Mouse (Mus musculus): ENCODE results near the gene Ppp1r36.
"Not testable (repeated sequence)": the region's sequence is repeated elsewhere in the genome, so short reads cannot be mapped to it uniquely, and the experiment has no call there.

The Ppp1r36 gene

DNA sequence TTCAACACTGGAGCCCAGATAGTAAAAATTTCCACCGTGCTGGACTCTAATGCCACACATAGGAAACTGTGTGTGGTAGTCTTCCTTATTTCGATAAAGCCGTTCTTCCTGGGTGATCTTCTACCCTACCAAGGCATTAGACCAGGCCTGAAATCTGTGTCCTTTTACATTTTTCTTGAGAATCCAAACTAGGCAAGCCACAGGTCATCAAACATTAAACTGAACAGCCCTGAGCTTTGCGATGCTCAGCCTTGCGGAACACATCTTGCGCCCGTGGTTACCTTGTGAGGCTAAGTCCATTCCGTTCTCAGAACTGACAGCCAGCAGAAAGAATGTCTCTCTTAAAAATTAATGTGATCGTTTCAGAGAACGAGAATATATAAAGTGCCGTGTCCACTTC is 28.9 kb downstream of the Ppp1r36 start:
- in situ Hi-C loops (cut with MboI, MseI), result no loop called here

DNA sequence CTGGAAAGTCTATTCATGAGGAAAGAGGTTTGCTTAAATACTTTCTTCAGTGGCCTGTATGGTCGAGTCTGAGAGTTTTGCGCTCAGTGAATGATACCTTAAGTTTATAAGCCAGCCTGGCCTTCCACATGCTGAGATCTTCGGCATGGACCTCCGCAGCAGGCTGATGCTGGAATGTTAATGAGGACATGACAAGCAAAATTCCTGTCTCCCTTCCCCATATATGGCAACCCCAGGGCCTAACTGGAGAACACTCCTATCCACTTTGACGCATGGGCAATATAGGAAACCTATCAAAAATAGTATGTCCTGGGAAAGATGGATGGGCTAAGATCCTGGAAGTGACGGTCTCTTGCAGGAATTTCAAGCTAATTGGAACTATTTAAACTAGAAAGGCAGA is 30.8 kb downstream of the Ppp1r36 start:
- in situ Hi-C loops (cut with MboI, MseI), result no loop called here

DNA sequence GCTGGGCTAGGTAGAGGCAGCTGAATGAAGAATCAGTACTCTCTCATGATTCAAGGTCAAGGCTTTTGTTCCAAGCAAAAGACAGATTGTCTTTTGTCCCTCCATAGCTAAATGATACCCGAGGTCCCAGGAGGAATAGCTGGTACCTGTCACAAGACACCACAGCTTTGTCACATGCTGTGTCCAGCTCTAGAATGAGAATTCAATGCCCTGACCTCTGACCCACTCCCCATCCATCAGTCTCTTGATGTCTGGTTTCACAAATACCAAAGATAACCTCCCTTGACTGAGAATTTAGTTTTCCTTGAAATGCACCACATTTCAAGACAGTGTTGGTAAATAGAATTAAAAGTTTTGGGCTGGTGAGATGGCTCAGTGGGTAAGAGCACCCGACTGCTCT is 34.9 kb downstream of the Ppp1r36 start:
- in situ Hi-C loops (cut with MboI, MseI), result no loop called here

DNA sequence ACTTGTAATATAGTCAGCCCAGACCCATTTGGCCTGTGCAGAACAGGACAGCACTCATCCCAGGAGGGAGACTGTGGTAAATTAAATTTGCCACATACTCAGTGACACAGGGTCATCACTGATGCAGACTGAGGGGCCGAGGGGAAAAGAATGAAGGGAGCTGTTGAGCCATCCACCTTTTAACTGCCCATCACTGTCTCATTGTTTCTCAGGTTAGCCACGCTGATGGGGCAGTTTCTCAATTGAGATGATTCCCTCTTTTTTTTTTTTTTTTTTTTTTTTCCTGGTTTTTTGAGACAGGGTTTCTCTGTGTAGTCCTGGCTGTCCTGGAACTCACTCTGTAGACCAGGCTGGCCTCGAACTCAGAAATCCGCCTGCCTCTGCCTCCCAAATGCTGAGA is 41.1 kb downstream of the Ppp1r36 start:
- in situ Hi-C loops (cut with MboI, MseI), result not testable (repeated sequence)

DNA sequence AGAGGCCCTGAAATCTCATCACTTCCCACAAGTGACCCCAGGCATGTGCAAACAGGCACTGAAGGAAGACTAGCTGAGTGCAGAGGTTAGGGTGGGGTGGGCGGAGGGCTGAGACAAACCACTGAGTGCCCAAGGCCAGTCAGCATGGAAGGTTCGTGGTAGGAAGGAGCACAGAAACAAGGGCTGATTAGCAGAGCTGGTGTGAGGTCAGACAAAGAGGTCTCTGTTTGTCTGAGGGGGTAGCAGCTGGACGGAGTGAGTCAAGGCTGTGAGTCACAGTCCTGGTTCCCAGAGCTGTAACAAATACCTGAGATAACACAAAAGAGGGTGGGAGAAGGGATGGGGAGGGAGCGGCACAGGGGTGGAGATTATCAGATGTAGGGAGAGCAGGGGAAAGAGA is 41.7 kb downstream of the Ppp1r36 start:
- in situ Hi-C loops (cut with MboI, MseI), result no loop called here

DNA sequence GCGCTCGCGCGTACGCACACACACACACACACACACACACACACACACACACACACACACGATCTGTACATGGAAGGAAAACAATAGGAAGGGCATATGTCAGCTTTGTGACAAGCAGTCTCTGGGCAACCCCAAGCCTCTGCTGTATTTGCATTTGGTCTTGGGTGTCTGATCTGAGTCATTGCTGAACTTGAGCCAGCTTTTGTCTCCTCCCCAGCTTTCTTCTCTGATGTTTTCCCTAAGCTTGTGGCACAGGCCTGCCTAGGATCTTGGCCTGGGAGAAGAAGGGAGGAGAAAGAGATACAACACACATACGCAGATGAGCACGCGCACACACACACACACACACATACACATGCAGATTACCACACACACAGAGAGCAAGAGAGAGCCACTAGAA is 46.1 kb downstream of the Ppp1r36 start:
- in situ Hi-C loops (cut with MboI, MseI), result no loop called here

DNA sequence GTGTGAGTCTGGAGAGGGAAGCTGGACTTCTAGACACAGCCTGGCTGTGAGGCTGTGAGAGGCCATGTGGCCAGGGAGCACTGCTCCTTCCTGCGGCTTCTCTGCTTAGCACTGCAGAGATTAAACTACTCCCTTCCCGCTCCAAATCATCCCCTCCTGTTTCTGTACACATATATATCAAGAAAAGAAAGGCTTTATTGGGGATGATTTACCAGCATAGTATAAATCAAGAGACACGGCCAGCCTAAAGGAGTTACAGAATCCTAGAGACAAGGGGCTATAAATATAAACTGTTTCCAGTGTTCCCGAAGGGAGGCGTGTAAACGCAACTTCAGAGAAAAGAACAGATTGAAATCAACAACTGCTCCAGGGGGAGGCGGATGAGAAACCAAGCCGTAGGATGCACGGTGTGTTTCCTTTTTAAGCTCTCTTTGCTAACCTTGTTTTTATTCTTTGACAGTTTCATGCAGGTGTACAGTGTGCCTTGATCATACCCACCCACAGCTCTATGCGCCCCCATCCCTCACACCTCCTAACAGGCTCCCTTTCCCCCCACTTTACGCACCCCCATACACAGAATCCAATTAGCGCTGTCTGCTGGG is 47.4 kb downstream of the Ppp1r36 start:
- in situ Hi-C loops (cut with MboI, MseI), result no loop called here

DNA sequence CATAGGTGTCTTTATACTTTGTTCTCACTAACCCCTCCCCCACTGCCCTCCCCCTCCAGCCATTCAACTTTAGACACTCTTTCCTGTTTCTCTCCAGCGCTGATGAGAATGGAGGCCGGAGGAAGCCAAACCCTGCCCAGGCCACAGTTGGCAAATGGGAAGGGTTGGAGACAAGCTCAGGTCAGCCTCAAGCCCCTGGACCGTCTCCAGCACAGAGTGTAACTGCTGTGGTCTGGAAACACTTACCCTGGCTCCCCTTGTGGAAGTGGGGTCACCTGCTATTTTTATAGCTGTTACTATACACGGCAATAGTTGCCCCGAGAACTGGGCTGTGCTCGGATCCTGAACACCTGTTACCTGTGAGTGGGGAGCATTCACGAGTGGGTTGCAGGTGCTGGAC is 49.3 kb downstream of the Ppp1r36 start:
- in situ Hi-C loops (cut with MboI, MseI), result no loop called here

DNA sequence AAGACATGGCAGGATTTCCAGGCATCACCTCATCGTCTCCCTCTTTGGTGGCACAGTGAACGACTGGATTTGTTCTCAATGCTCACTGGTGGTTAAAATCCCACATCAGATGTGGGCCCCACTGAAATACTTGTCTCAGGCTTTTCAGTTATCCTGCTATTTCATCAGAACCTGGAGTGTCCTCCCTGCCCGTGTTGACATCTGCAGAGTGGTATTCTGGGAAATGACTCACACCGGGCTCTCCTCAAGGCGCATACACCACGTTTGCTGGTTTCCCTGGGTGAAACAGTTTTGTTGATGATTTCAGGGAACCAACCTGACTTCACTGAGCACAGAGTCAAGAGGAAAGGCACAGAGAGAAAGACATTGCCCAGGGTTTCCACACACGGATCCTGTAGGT is 49.9 kb downstream of the Ppp1r36 start:
- in situ Hi-C loops (cut with MboI, MseI), result no loop called here

DNA sequence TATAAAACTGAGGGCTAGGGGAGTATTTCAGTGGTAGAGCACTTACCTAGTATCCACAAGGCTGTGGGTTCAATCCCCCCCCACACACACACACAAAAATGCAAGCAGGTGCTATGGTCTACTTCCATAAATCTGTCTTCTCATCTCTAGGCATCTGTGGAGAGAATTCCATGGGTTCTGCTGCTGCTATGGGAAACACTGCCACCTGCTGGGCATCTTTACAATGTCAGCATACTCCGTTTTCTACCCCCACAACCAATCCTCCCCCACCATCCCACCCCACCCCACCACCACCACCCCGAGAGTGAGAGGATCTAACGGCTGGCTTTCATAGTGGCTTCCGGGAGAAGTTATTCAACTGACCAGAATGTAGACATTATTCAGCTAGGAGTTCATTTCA is 54.7 kb downstream of the Ppp1r36 start:
- in situ Hi-C loops (cut with MboI, MseI), result no loop called here

DNA sequence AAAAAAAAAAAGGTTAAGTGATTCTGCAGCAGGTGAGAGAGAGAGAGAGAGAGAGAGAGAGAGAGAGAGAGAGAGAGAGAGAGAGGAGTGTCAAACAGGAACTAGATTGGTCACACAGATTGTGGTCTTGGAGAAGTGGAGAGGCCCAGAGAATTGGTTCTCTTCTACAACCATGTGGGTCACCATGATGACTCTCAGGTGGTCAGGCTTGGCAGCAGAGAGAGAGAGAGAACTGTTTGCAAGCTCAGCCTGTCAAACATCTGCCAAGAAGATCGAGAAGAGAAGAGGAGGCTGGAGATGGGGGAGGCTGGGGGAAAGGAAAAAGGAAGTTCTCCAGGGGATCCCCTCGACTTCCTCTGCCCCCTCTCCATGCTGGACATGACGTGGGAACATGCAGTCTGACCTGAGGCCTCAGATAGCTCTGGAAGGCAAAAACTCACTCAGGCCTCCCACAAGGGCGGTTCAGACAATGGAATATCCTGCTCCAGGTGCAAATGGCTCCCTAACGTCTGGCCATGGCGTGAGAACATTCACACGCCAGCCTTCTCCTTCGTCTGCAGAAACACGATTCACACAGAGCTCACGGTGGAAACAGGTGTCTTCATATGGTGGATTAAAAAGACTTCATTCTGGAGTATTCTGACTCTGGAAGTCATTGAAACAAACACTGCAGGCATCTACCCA is 56.4 kb downstream of the Ppp1r36 start:
- in situ Hi-C loops (cut with MboI, MseI), result no loop called here

DNA sequence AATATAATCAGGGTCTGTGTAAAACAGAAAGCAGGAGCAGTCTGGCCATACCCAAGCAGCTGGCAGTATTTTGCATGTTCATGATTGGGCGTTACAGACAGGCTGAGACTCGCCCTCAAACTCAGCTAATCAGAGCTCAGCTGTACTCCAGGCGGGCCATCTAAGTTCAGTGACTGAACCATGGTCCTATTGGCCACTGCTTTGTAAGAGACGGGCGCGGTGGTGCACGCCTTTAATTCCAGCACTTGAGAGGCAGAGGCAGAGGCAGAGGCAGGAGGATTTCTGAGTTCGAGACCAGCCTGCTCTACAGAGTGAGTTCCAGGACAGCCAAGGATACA is 56.9 kb downstream of the Ppp1r36 start:
- in situ Hi-C loops (cut with MboI, MseI), result no loop called here

DNA sequence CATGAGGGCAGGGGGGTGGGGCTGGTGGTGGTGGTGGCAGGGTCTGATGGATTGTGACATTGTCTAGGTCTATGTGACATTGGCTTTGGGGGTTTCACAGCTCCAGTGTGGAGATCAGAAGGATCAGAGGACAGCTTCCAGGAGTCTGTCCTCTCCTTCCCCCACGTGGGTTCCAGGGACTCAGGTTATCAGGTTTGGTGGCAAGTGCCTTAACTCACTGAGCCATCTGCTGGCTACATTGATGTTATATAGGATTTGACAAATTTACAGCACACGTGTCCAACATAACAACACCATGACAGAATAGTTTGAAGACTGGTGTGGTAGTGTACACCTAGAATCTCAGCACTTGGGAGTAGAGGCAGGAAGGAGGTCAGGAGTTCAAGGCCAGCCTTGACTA is 57.5 kb downstream of the Ppp1r36 start:
- in situ Hi-C loops (cut with MboI, MseI), result no loop called here

DNA sequence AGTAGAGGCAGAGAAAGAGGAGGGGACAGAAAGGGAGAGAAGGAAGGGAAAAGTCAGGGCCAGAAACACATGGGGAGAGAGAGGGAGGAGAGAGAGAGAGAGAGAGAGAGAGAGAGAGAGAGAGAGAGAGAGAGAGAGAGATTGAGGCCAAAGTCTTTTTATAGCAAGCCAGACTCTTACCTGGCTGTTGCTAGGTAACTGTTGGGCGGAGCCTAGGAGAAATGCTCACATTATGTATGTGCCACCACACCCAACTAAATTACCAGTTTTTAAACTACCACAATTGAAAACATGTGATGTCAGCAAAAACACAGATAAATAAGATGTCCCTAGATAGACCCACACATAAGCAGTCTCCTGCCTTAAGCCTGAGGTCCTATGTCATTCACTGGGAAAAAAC is 58.8 kb downstream of the Ppp1r36 start:
- in situ Hi-C loops (cut with MboI, MseI), result no loop called here

DNA sequence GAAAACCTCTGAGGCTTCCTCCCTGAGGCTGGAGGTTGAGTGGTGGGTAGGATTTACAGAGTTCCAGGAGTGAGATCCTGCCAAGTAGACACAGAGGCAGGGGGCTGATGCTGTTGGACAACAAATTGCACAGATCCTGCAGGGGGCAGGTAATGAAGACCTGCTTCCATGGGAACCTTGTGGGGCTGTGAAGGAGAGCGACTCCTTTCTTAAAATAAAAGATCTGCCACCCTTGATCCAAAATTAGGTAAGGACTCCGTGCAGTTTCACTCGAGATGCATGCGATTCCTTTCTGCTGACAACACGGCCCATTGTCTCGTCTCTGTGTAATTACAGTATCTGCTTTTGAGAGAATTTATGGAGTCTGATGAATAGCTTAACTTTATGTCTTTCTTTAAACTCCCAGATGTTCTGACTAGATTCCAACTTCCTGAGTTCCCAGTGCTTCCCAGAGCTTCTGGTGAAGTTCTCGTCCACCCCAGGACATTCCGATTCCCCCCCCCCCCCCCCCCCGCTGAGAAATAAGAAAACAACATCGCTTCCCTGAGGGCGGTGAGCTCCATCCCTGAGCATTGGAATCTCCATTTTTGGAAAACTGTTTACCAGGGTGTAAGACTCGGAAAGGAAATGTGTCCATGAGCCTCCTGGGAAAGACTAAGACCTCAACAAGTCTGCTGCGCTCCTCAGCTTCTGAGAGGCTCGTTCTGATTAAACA is 61.1 kb downstream of the Ppp1r36 start:
- in situ Hi-C loops (cut with MboI, MseI), result no loop called here

DNA sequence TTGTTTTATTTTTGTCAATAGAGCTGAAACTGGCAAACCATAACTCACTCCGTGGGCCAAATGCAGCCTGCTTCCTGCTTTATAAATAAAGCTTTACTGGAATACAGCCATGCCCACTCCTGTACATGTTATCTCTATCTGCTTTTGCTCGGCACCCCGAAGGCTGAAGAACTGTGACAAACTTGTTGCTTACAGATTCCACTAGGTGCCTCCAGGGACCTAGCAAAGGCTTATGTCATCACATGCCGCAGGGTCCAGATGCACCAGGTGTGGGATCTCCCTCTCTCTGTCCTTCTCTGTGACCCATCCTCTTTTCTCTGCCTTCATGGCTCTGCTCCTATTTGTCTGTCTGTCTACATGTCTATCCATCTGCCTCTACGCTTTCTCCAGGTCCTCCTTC is 61.8 kb downstream of the Ppp1r36 start:
- in situ Hi-C loops (cut with MboI, MseI), result no loop called here

DNA sequence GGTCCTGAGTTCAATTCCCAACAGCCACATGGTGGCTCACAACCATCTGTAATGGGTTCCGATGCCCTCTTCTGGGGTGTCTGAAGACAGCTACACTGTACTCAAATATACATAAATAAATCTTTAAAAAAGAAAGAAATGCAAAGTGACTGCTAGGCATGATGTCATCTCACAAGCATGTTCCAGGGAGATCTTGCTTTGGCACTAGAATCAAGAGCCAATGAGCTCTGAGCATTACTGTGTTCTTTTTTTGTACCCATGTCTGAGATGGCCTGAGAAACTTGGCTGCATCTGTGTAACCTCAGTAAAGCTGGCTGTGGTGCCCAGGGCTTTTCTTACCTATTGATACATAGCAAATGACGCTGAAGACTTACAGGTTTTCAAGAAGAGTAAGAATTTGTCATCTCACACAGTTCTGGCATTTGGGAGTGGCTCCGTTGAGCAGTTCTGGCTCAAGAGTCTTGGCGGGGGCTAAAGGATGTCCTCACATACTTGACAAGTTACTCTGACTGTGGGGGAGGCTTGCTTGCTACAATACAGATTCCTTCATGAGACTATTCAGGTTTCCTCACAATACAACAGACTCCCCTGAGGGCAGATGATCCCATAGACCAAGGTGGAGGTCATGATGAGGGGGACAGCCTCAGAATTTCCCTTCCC is 62.6 kb downstream of the Ppp1r36 start:
- in situ Hi-C loops (cut with MboI, MseI), result no loop called here

DNA sequence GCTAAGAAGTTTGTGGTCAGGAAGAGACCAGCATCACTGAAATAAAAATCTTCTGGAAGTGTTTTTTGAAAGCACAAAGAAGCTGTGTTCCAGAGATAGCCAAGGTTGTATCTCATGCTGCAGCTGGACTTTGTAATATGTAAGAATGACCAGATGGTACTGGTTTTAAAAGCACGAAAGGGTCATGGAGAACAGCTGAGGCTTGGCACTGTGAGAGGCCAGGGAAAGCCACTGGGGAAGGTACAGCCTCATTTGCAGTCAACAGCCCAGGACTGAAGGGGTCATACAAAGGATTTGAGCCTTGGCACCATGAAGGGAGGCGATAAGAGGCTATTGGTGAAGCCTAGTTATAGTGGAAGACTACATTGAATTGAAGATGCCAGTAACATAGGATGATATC is 65.1 kb downstream of the Ppp1r36 start:
- in situ Hi-C loops (cut with MboI, MseI), result no loop called here

DNA sequence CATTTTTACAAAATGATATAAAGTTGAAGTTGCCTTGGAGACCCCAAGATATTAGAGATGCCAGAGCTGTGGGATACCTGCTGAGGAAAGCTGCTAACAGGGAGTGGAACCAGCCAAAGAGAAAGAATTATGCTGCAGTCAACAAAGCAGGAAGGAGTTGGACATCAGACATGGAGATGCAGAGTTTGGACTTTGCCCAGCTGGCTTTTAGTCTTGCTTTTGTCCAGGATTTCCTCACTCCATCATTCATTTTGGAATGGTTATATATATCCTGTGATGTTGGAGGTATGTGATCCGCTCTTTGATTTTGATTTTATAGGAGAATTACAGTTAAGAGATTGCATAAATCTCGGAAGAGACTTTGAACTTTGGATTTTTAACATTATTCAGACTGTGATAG is 65.6 kb downstream of the Ppp1r36 start:
- in situ Hi-C loops (cut with MboI, MseI), result no loop called here

DNA sequence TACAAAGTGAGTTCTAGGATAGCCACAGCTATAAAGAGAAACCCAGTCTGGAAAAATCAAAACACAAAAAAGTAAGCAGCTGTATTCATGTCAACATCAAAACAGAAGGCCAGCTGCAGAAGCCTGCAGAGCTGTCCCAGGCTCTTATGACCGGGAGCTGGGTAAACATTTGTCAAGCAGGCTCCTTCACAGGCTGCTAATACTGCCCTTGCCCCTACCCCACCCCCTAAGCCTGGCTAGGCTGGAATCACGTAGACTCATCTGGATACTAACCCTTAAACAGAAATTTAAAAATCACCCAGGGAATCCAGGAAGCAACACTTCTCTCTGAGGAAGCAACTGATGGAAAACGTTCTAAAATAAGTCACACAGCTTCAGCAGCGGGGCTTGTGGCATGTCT is 67.5 kb downstream of the Ppp1r36 start:
- in situ Hi-C loops (cut with MboI, MseI), result no loop called here

DNA sequence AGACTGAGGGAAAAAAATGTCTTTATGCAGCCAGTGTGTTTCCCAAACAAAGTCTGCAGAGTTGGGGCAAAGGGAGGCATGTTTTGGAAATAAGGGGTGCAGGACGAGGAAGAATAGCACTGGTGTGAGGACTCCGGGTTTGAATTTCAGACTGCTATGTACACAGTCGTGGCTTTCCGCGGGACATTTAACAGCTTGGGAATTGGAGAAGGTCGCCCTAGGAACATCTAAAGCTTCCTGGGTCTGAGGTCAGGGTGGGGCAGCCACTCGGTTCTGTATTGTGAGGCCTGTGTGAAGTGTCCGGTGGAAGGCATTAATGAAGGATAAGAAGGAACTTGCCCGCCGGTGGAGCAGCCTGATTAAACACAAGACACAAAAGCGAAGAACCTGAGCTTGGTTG is 68.0 kb downstream of the Ppp1r36 start:
- in situ Hi-C loops (cut with MboI, MseI), result no loop called here

DNA sequence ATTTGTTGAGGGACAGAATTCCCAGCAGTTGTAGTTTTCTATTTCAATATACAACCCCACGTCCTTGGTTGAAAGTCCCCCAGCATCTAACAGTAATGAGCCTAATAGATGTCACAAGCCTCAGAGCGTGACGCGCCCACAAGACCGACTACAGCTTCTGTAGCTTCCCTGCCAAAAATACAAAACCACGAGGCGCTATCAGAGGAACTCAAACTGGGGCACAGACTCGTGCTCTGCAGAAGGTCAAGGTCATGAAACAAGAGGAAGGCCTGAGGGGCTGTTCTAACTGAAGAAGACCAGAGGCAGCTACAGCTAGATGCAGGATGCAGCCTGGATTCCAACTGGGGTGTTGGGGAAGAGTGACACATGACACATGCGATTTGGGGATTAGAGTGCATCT is 69.6 kb downstream of the Ppp1r36 start:
- in situ Hi-C loops (cut with MboI, MseI), result no loop called here
